Mouse (Mus musculus): ENCODE data around the gene Gpr137. TPM values are rescaled to one million over a fixed set of nuclear protein-coding genes. Genes with fewer than 3 reads are reported as not detected.
A peak's percentile ranks its signal among the peaks of the same experiment; 100 is the strongest.

The Gpr137 gene
- polyA plus RNA-seq, 1 experiment from 2014 or later = 33.1 TPM

GRCm38 (mm10) chr19:6969665-6970381 lies 27.5 kb upstream of the Gpr137 start:
- peak overlapping the region; percentile 67 for H3K4me2 ChIP-seq (ENCODE audit: low read length)
- H3K4me1 ChIP-seq (replicated peaks; ENCODE audit: insufficient read depth, low read length) = peaks cover 26% of the 10 kb centered on the region
- WGBS = 1% methylated on average over 52 of the region's 55 CpGs
- DNase-seq (ENCODE audit: low spot score) (peak; percentile 64), ATAC-seq (replicated peaks; ENCODE audit: low FRiP score, low read depth) (peak; percentile 51)
- no peaks in the 10 kb centered on the region for H3K27me3 ChIP-seq (ENCODE audit: insufficient read depth, low read length)
- peak overlapping the region; percentile 79 for H3K9ac ChIP-seq (ENCODE audit: low read depth, low read length)
- H3K27ac ChIP-seq = peak overlapping the region; percentile 65; the same call in 1 of the 2 replicates
- peaks cover 16% of the 10 kb centered on the region for H3K36me3 ChIP-seq (ENCODE audit: insufficient read depth, low read length)
- H3K9me3 ChIP-seq (replicated peaks; ENCODE audit: low read length) = no peaks in the 10 kb centered on the region
- H3K4me3 ChIP-seq (replicated peaks; ENCODE audit: low read depth, low read length) = peak overlapping the region; percentile 58
- TF ChIP-seq CTCF (IDR thresholded peaks at IDR 0.05; ENCODE audit: low read depth) = peak; percentile 72

- ATAC-seq (replicated peaks; ENCODE audit: low FRiP score, low read depth) = no peak
- H3K9me3 ChIP-seq (replicated peaks; ENCODE audit: low read length) = no peaks in the 10 kb centered on the region
- 0% methylated on average over 13 of the region's 20 CpGs for WGBS
Measured at GRCm38 (mm10) chr19:6969291-6969664, 27.0 kb upstream of the Gpr137 start.

DNA sequence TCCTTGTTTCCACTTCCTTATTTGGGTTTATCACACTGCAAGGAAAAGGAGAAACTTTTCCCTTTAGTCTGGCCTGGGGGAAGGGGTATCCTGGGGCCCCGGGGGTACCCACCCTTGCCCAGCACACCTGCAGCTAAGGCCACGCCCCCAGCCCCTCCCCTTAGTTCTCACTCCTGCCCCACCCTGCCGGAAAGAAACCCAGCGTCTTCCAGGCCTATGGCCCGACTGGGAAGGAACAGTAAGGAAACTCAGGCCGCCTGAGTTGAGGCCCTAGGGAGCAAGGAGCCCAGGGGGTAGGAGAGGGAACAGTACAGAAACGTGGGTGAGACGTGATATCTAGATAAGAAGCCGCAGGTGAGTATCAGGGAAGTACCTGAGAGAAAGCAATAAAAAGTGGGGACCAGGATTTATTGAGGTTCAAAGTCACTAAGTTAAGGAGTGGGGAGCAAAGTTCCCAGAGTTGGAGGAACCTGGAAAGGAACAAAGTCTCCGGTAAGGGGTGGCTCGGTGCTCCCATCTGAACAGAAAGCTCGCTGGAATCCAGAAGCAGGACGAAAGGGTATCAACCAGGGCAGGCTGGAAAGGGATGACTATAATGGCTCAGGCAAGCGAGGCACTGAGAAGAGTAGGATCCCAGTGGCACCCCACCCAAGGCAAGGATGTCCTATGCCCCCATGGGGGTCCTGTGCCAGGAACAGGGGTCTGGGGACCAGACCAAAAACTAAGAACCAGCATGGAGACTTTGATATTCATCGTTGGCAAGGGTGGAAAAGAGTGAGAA lies 26.4 kb upstream of the Gpr137 start:
- H3K4me3 ChIP-seq (replicated peaks; ENCODE audit: low read depth, low read length) = peak overlapping the region; percentile 58
- peaks cover 22% of the 10 kb centered on the region for H3K36me3 ChIP-seq (ENCODE audit: insufficient read depth, low read length)
- DNase-seq (ENCODE audit: low spot score) = peak; percentile 35
- H3K27ac ChIP-seq = peak overlapping the region; percentile 65; the same call in 1 of the 2 replicates
- TF ChIP-seq CTCF (IDR thresholded peaks at IDR 0.05; ENCODE audit: low read depth) = no peak
- H3K4me1 ChIP-seq (replicated peaks; ENCODE audit: insufficient read depth, low read length) = peaks cover 26% of the 10 kb centered on the region
- no peaks in the 10 kb centered on the region for H3K27me3 ChIP-seq (ENCODE audit: insufficient read depth, low read length)
- 5% methylated on average over 15 of the region's 15 CpGs for WGBS
- peak; percentile 23 for ATAC-seq (replicated peaks; ENCODE audit: low FRiP score, low read depth)
- no peaks in the 10 kb centered on the region for H3K9me3 ChIP-seq (replicated peaks; ENCODE audit: low read length)
- H3K4me2 ChIP-seq (ENCODE audit: low read length) = peak overlapping the region; percentile 67
- peak overlapping the region; percentile 79 for H3K9ac ChIP-seq (ENCODE audit: low read depth, low read length)

More at GRCm38 (mm10) chr19:6969291-6969664, 27.0 kb upstream of the Gpr137 start:
- DNase-seq (ENCODE audit: low spot score) = peak; percentile 58
- no peak for TF ChIP-seq CTCF (IDR thresholded peaks at IDR 0.05; ENCODE audit: low read depth)
- H3K4me1 ChIP-seq (replicated peaks; ENCODE audit: insufficient read depth, low read length) = peaks cover 26% of the 10 kb centered on the region
- H3K4me2 ChIP-seq (ENCODE audit: low read length) = peak overlapping the region; percentile 67
- H3K27me3 ChIP-seq (ENCODE audit: insufficient read depth, low read length) = no peaks in the 10 kb centered on the region
- H3K36me3 ChIP-seq (ENCODE audit: insufficient read depth, low read length) = peaks cover 22% of the 10 kb centered on the region
- peak overlapping the region; percentile 65; the same call in 1 of the 2 replicates for H3K27ac ChIP-seq
- peak overlapping the region; percentile 79 for H3K9ac ChIP-seq (ENCODE audit: low read depth, low read length)
- H3K4me3 ChIP-seq (replicated peaks; ENCODE audit: low read depth, low read length) = peak overlapping the region; percentile 58

DNA sequence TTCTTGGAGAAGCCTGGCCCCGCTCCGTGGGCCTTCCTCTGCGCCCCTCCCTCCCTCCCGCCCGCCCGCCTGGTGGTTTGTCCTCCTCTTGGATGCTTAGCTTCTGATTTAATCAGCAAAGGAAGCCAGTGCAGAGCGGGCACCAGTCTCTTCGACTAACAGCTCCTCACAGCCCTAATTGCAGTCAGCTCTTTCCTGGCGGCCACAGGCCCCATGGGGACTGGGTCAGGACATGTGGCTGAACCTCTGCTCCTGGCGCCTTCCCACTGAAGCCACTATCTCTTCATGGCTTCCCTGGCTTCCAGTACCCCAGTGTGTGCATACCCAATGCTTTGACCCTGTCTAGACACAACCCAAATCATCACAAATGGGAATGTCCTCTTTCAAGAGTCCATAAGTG lies 14.2 kb upstream of the Gpr137 start:
- Histone ChIP-seq H3K4me3 (replicated peaks; ENCODE audit: low read depth, low read length) (no peak overlapping the region), H3K4me1 (replicated peaks; ENCODE audit: insufficient read depth, low read length) (peaks cover 8% of the 10 kb centered on the region; the same call in 1 of the 2 replicates), H3K9me3 (replicated peaks; ENCODE audit: low read length) (no peaks in the 10 kb centered on the region), H3K36me3 (ENCODE audit: insufficient read depth, low read length) (peaks cover 58% of the 10 kb centered on the region), H3K27ac (no peak overlapping the region), H3K9ac (ENCODE audit: low read depth, low read length) (no peak overlapping the region), H3K27me3 (ENCODE audit: insufficient read depth, low read length) (no peaks in the 10 kb centered on the region), H3K4me2 (ENCODE audit: low read length) (no peak overlapping the region)
- no peak for TF ChIP-seq CTCF (IDR thresholded peaks at IDR 0.05; ENCODE audit: low read depth)
- ATAC-seq (replicated peaks; ENCODE audit: low FRiP score, low read depth) (no peak), DNase-seq (ENCODE audit: low spot score) (no peak)
- 82% methylated on average over 10 of the region's 10 CpGs for WGBS

GRCm38 (mm10) chr19:6955424-6955823 lies 13.1 kb upstream of the Gpr137 start:
- ATAC-seq (replicated peaks; ENCODE audit: low FRiP score, low read depth) (no peak), DNase-seq (ENCODE audit: low spot score) (no peak)
- Histone ChIP-seq H3K27me3 (ENCODE audit: insufficient read depth, low read length) (no peaks in the 10 kb centered on the region), H3K4me1 (replicated peaks; ENCODE audit: insufficient read depth, low read length) (peaks cover 8% of the 10 kb centered on the region; the same call in 1 of the 2 replicates), H3K4me2 (ENCODE audit: low read length) (no peak overlapping the region), H3K27ac (no peak overlapping the region), H3K9ac (ENCODE audit: low read depth, low read length) (no peak overlapping the region), H3K9me3 (replicated peaks; ENCODE audit: low read length) (no peaks in the 10 kb centered on the region), H3K36me3 (ENCODE audit: insufficient read depth, low read length) (peaks cover 57% of the 10 kb centered on the region), H3K4me3 (replicated peaks; ENCODE audit: low read depth, low read length) (no peak overlapping the region)
- 79% methylated on average over 7 of the region's 7 CpGs for WGBS
- no peak for TF ChIP-seq CTCF (IDR thresholded peaks at IDR 0.05; ENCODE audit: low read depth)

DNA sequence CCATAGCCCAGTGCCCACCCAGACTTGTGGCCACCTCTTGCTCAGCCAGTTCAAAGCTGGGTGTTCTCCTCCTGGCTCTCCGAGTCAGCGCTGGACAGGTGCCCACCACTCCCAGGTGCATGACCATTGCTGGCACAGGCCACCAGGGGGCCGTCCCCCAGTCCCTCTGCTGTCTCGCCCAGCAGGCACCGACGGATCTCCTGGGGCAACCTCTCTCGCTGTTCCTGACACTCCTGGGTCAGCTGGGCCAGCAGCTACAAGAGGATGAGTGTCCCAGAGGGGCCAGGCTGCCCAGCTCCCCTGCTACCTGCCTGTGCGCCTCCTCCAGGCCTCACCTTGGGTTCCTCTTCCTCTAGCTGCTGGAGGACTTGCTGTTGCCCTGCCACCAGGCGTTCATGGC lies 11.8 kb upstream of the Gpr137 start:
- Histone ChIP-seq H3K9me3 (replicated peaks; ENCODE audit: low read length) (no peaks in the 10 kb centered on the region), H3K4me3 (replicated peaks; ENCODE audit: low read depth, low read length) (no peak overlapping the region), H3K27ac (no peak overlapping the region), H3K9ac (ENCODE audit: low read depth, low read length) (no peak overlapping the region), H3K4me1 (replicated peaks; ENCODE audit: insufficient read depth, low read length) (peaks cover 8% of the 10 kb centered on the region; the same call in 1 of the 2 replicates), H3K4me2 (ENCODE audit: low read length) (no peak overlapping the region), H3K36me3 (ENCODE audit: insufficient read depth, low read length) (peaks cover 43% of the 10 kb centered on the region), H3K27me3 (ENCODE audit: insufficient read depth, low read length) (no peaks in the 10 kb centered on the region)
- TF ChIP-seq CTCF (IDR thresholded peaks at IDR 0.05; ENCODE audit: low read depth) = peak; percentile 69
- DNase-seq (ENCODE audit: low spot score) (no peak), ATAC-seq (replicated peaks; ENCODE audit: low FRiP score, low read depth) (no peak)
- 53% methylated on average over 9 of the region's 9 CpGs for WGBS

Measured in kidney, postnatal 0 days (tissue).